Mouse (Mus musculus) heart, postnatal 0 days (tissue): ENCODE data around the gene Os9.

Source experiments
- CTCF ChIP-seq: IDR thresholded peaks from 2 replicates; pipeline ENCODE4 v1.5.1; 2016; ENCODE audit warnings: antibody characterized with exemption, control low read depth, low read depth
- EP300 ChIP-seq: IDR thresholded peaks from 2 replicates; pipeline ENCODE4 v1.6.1; 2016; ENCODE audit warnings: antibody characterized with exemption, low read depth

- TF ChIP-seq CTCF, result no peak
- TF ChIP-seq EP300, result no peak
These were observed 73.0 kb downstream of the Os9 start, which contains the start of gene Cyp27b1 for GRCm38 (mm10) chr10:127047954-127048353.
